ENCODE assay signal across 11 mouse cellular contexts in the genomic region with DNA sequence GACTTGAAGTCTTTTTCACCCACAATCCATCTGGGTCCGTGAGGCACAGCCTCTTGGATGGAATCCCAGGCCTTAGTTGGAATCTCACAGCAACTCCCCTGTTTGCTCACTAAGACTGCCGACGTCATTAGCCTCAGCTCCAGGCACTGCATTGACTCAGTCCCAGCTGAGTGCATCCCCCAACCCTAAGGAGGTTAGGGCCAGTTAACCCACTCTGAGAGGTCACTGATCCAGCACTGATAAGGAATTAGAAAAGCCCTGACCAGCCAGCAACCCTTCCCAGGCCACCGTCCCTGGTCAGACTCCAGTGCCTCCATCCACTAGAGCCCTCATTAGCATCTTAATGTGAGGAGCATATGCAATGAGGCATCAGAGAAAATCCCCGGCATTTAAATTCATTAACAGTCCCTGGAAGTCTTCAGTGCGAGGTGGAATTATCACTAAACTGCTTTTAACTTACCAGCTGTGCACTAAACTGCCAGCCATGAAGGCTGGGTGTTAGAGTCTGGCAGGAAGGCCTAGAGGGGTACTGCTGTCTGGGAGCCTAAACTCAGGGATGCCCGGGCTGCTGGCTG.
DNase-seq lines count a peak whose midpoint lies in the region; ATAC-seq and TF ChIP-seq lines count a peak whose summit lies in the region.
"Had no signal": no experiment of that assay in that cellular context is flagged by ENCODE, and none has a peak within 500 bp of the region (broad histone marks: within the 10 kb centered on the region; RNA-seq: fewer than 3 reads in every experiment).

No protein-coding gene starts in this region.

- TF ChIP-seq CTCF in lung, embryonic 14.5 days (IDR thresholded peaks at IDR 0.05; ENCODE audit: low read depth) = no peak

- DNase-seq in lung, embryonic 14.5 days = peak; percentile 13
- DNase-seq in lung, postnatal 25 days (ENCODE audit: low spot score) = no peak
- DNase-seq in frontal cortex, postnatal 14 days (ENCODE audit: low spot score in 2 of 2) = peak; percentile 38 to 42
- DNase-seq in left cerebral cortex, postnatal 25 days (ENCODE audit: low spot score in 2 of 2) = peak; percentile 59 to 94
- DNase-seq in right cerebral cortex, postnatal 36 days (ENCODE audit: low spot score in 2 of 2) = peak; percentile 53 to 72
- no peak for DNase-seq in urinary bladder, postnatal 10 days (ENCODE audit: low spot score)
- no peak for DNase-seq in thymus, postnatal 4 days
- DNase-seq: cerebellum, adult 9-11 months; kidney, postnatal 4 days had no signal

- H3K4me1 ChIP-seq in lung, embryonic 14.5 days (ENCODE audit: insufficient read depth) = no peaks in the 10 kb centered on the region
- no peaks in the 10 kb centered on the region for H3K4me1 ChIP-seq in liver, embryonic 12.5 days

- no peak for ATAC-seq in lung, embryonic 14.5 days (ENCODE audit: insufficient read depth)
- no peak for ATAC-seq in liver, embryonic 12.5 days
- ATAC-seq: lung, postnatal 0 days had no signal

- H3K36me3 ChIP-seq in lung, embryonic 14.5 days (ENCODE audit: insufficient read depth) = no peaks in the 10 kb centered on the region
- no peaks in the 10 kb centered on the region for H3K36me3 ChIP-seq in liver, embryonic 12.5 days

- WGBS in lung, embryonic 14.5 days = 21% methylated on average over 7 of the region's 7 CpGs
- WGBS in liver, embryonic 12.5 days (ENCODE audit: insufficient replicate concordance) = 23% methylated on average over 7 of the region's 7 CpGs

- intact Hi-C loops in left cerebral cortex, postnatal 25 days (cut with DNase I) = no loop called here

- no peaks in the 10 kb centered on the region for H3K27me3 ChIP-seq in lung, embryonic 14.5 days (ENCODE audit: insufficient read depth, low read length)
- 0 out of 2 replicates have a peak, but pooled peaks cover 5% of the 10 kb centered on the region for H3K27me3 ChIP-seq in liver, embryonic 12.5 days (replicated peaks)

- H3K27ac ChIP-seq in lung, embryonic 14.5 days (ENCODE audit: low read depth) = no peak overlapping the region
- H3K27ac ChIP-seq in liver, embryonic 12.5 days = no peak overlapping the region

- no peak overlapping the region for H3K9ac ChIP-seq in lung, embryonic 14.5 days
- no peak overlapping the region for H3K9ac ChIP-seq in liver, embryonic 12.5 days

- no peaks in the 10 kb centered on the region for H3K9me3 ChIP-seq in lung, embryonic 14.5 days (ENCODE audit: low read depth, low read length)
- no peaks in the 10 kb centered on the region for H3K9me3 ChIP-seq in liver, embryonic 12.5 days (replicated peaks)

- no peak overlapping the region for H3K4me2 ChIP-seq in lung, embryonic 14.5 days
- no peak overlapping the region for H3K4me2 ChIP-seq in liver, embryonic 12.5 days

- H3K4me3 ChIP-seq in lung, embryonic 14.5 days (ENCODE audit: low read depth, low read length) = no peak overlapping the region
- H3K4me3 ChIP-seq in liver, embryonic 12.5 days = no peak overlapping the region

Comparison
In these comparisons a context has a peak if more than half of its experiments do, and no peak if none do; other contexts are left out.
1. DNase-seq: peak in lung, embryonic 14.5 days (single experiment), frontal cortex, postnatal 14 days (2 of 2), left cerebral cortex, postnatal 25 days (2 of 2) and right cerebral cortex, postnatal 36 days (2 of 2); none in lung, postnatal 25 days (single experiment), urinary bladder, postnatal 10 days (single experiment) and thymus, postnatal 4 days (single experiment).